Mouse (Mus musculus) heart, adult 9 months (tissue): ENCODE data around the gene Rps6ka4.

Experiments used
- DNase-seq, 2 experiments: peaks; one replicate each; pipeline ENCODE4 v3.0.0; 2022; ENCODE audit warnings: low spot score in 2 of 2

The Rps6ka4 gene

GRCm38 (mm10) chr19:6851497-6851896 is 11.1 kb upstream of the Rps6ka4 start:
- DNase-seq: no peak

- no peak for DNase-seq
These were observed 9.2 kb upstream of the Rps6ka4 start for GRCm38 (mm10) chr19:6849506-6850068.

GRCm38 (mm10) chr19:6847841-6848517 is 7.5 kb upstream of the Rps6ka4 start:
- DNase-seq: no peak

- no peak for DNase-seq
These were observed 5.6 kb upstream of the Rps6ka4 start for GRCm38 (mm10) chr19:6846050-6846449.

- no peak for DNase-seq
These were observed 1.9 kb upstream of the Rps6ka4 start for GRCm38 (mm10) chr19:6842353-6842752.

- DNase-seq: no peak
These were observed 809 bp upstream of the Rps6ka4 start for GRCm38 (mm10) chr19:6841292-6841597.

GRCm38 (mm10) chr19:6839615-6840474 is 591 bp downstream of the Rps6ka4 start:
- no peak for DNase-seq

- no peak for DNase-seq
These were observed 8.1 kb downstream of the Rps6ka4 start for GRCm38 (mm10) chr19:6832363-6832762.

GRCm38 (mm10) chr19:6831331-6831730 is 9.1 kb downstream of the Rps6ka4 start:
- no peak for DNase-seq

- DNase-seq: no peak
These were observed 9.7 kb downstream of the Rps6ka4 start for GRCm38 (mm10) chr19:6830556-6831316.

GRCm38 (mm10) chr19:6829870-6830555 is 10.4 kb downstream of the Rps6ka4 start:
- no peak for DNase-seq

GRCm38 (mm10) chr19:6829069-6829468 is 11.4 kb downstream of the Rps6ka4 start:
- DNase-seq: no peak

GRCm38 (mm10) chr19:6826601-6827000 is 13.8 kb downstream of the Rps6ka4 start:
- DNase-seq: no peak

- DNase-seq: no peak
These were observed 15.1 kb downstream of the Rps6ka4 start for GRCm38 (mm10) chr19:6825384-6825783.

- DNase-seq: no peak
These were observed 19.8 kb downstream of the Rps6ka4 start for GRCm38 (mm10) chr19:6820538-6821195.

GRCm38 (mm10) chr19:6819143-6819827 is 21.2 kb downstream of the Rps6ka4 start:
- no peak for DNase-seq

- no peak for DNase-seq
These were observed 25.5 kb downstream of the Rps6ka4 start for GRCm38 (mm10) chr19:6814958-6815357.

GRCm38 (mm10) chr19:6814366-6814765 is 26.1 kb downstream of the Rps6ka4 start:
- DNase-seq: no peak
